Mouse (Mus musculus): ENCODE measurements at regions not wholly inside any gene's neighbourhood (a gene's known extent, or its start where the extent isn't known, plus 50 kb on each side); places are given as distances from the start of the nearest gene placed in this dataset.

- Histone ChIP-seq H3K27ac (ENCODE audit: insufficient read depth, low read depth) (no peak overlapping the region), H3K4me3 (replicated peaks in 1 of 3; ENCODE audit: low read depth in 2 of 3, low read length in 2 of 3, poor library complexity in 1 of 3) (no peak overlapping the region), H3K79me2 (replicated peaks; ENCODE audit: control insufficient read depth, extremely low read depth, insufficient read depth, poor library complexity, severe bottlenecking) (no peaks in the 10 kb centered on the region), H3K4me2 (ENCODE audit: insufficient read depth, low read depth, poor library complexity, severe bottlenecking) (no peak overlapping the region), H3K4me1 (ENCODE audit: control insufficient read depth in 1 of 2, insufficient read depth in 2 of 2) (peaks cover 0 to 5% of the 10 kb centered on the region in 2 experiments; a peak in 1 of 4 replicates), H3K36me3 (replicated peaks in 1 of 2; ENCODE audit: control insufficient read depth in 1 of 2, insufficient read depth in 1 of 2, low read length in 1 of 2) (no peaks in the 10 kb centered on the region), H3K27me3 (replicated peaks) (peaks cover 4% of the 10 kb centered on the region), H3K9me3 (replicated peaks; ENCODE audit: low read length) (no peaks in the 10 kb centered on the region), H3K9ac (ENCODE audit: insufficient read depth, low read depth) (no peak overlapping the region)
- in situ Hi-C loops (cut with MboI; ENCODE audit: low pct_ligation_motif_present, low pct_unique_long_range_greater_than_20kb, low sequenced_read_pairs), result loop anchor here (25.0 kb wide), 1 partner anchor 827 kb away; the partner anchor contains the start of genes 1110004F10Rik and Sox6
- TF ChIP-seq CHD1 (IDR thresholded peaks at IDR 0.05; ENCODE audit: low read depth, low read length) (no peak), KAT2A (IDR thresholded peaks at IDR 0.05; ENCODE audit: insufficient replicate concordance, low read length) (no peak), ZKSCAN1 (IDR thresholded peaks at IDR 0.05; ENCODE audit: borderline replicate concordance, low read depth, low read length) (no peak), ZC3H11A (IDR thresholded peaks at IDR 0.05; ENCODE audit: low read depth, low read length) (no peak), TCF12 (IDR thresholded peaks at IDR 0.05; ENCODE audit: low read depth, low read length) (no peak), NRF1 (IDR thresholded peaks at IDR 0.05; ENCODE audit: low read depth, low read length) (no peak), CHD2 (IDR thresholded peaks at IDR 0.05; ENCODE audit: low read length) (no peak), EP300 (IDR thresholded peaks at IDR 0.05; ENCODE audit: low read length) (no peak), MAX (IDR thresholded peaks at IDR 0.05; ENCODE audit: low read length) (no peak), BHLHE40 (IDR thresholded peaks at IDR 0.05; ENCODE audit: low read depth, low read length) (no peak), USF1 (IDR thresholded peaks at IDR 0.05; ENCODE audit: low read depth, low read length) (no peak), JUN (IDR thresholded peaks at IDR 0.05; ENCODE audit: insufficient read depth, low read depth, low read length) (no peak), PAX5 (IDR thresholded peaks at IDR 0.05; ENCODE audit: low read length) (no peak), ETS1 (conservative IDR thresholded peaks at IDR 0.05; ENCODE audit: low read depth, low read length) (no peak), GABPA (IDR thresholded peaks at IDR 0.05; ENCODE audit: insufficient replicate concordance, low read depth, low read length) (no peak), POLR2A (IDR thresholded peaks at IDR 0.05; ENCODE audit: low read depth, low read length) (no peak), MYC (IDR thresholded peaks at IDR 0.05; ENCODE audit: low read depth, low read length) (no peak), JUND (conservative IDR thresholded peaks at IDR 0.05; ENCODE audit: low read depth, low read length) (no peak)
- no peak for DNase-seq (ENCODE audit: extremely low read depth)
- dilution Hi-C loops (cut with MboI; ENCODE audit: extremely low pct_ligation_motif_present, extremely low pct_unique_long_range_greater_than_20kb, low sequenced_read_pairs), result no loop called here
Measured at GRCm38 (mm10) chr7:115210012-115210411, 466.5 kb downstream of the Insc start.

- no peak overlapping the region for H3K9ac ChIP-seq (ENCODE audit: insufficient read depth, low read depth)
- DNase-seq (ENCODE audit: extremely low read depth), result peak; percentile 82
- H3K27me3 ChIP-seq (replicated peaks), result no peaks in the 10 kb centered on the region
- no peak overlapping the region for H3K27ac ChIP-seq (ENCODE audit: insufficient read depth, low read depth)
- no peaks in the 10 kb centered on the region for H3K79me2 ChIP-seq (replicated peaks; ENCODE audit: control insufficient read depth, extremely low read depth, insufficient read depth, poor library complexity, severe bottlenecking)
- in situ Hi-C loops (cut with MboI; ENCODE audit: low pct_ligation_motif_present, low pct_unique_long_range_greater_than_20kb, low sequenced_read_pairs), result loop anchor here (25.0 kb wide), 1 partner anchor 820 kb away; the partner anchor contains the start of genes 1110004F10Rik and Sox6
- no peaks in the 10 kb centered on the region for H3K36me3 ChIP-seq (replicated peaks in 1 of 2; ENCODE audit: control insufficient read depth in 1 of 2, insufficient read depth in 1 of 2, low read length in 1 of 2)
- H3K4me1 ChIP-seq (ENCODE audit: control insufficient read depth in 1 of 2, insufficient read depth in 2 of 2), result peaks cover 3 to 24% of the 10 kb centered on the region in 2 experiments
- no peaks in the 10 kb centered on the region for H3K9me3 ChIP-seq (replicated peaks; ENCODE audit: low read length)
- no peak overlapping the region for H3K4me3 ChIP-seq (replicated peaks in 1 of 3; ENCODE audit: low read depth in 2 of 3, low read length in 2 of 3, poor library complexity in 1 of 3)
- dilution Hi-C loops (cut with MboI; ENCODE audit: extremely low pct_ligation_motif_present, extremely low pct_unique_long_range_greater_than_20kb, low sequenced_read_pairs), result no loop called here
- H3K4me2 ChIP-seq (ENCODE audit: insufficient read depth, low read depth, poor library complexity, severe bottlenecking), result peak overlapping the region; percentile 67
- no peak for TF ChIP-seq MAX (IDR thresholded peaks at IDR 0.05; ENCODE audit: low read length)
- no peak for TF ChIP-seq JUN (IDR thresholded peaks at IDR 0.05; ENCODE audit: insufficient read depth, low read depth, low read length)
- TF ChIP-seq GABPA (IDR thresholded peaks at IDR 0.05; ENCODE audit: insufficient replicate concordance, low read depth, low read length), result no peak
- TF ChIP-seq UBTF (IDR thresholded peaks at IDR 0.05; ENCODE audit: low read depth, low read length), result no peak
- TF ChIP-seq MEF2A (IDR thresholded peaks at IDR 0.05; ENCODE audit: borderline replicate concordance, low read depth, low read length), result no peak
- TF ChIP-seq ZMIZ1 (IDR thresholded peaks at IDR 0.05; ENCODE audit: low read depth, low read length), result no peak
- TF ChIP-seq USF1 (IDR thresholded peaks at IDR 0.05; ENCODE audit: low read depth, low read length), result no peak
- no peak for TF ChIP-seq MAFK (IDR thresholded peaks at IDR 0.05; ENCODE audit: insufficient replicate concordance, low read length)
- TF ChIP-seq BHLHE40 (IDR thresholded peaks at IDR 0.05; ENCODE audit: low read depth, low read length), result no peak
- no peak for TF ChIP-seq TCF12 (IDR thresholded peaks at IDR 0.05; ENCODE audit: low read depth, low read length)
- TF ChIP-seq ELF1 (IDR thresholded peaks at IDR 0.05; ENCODE audit: low read depth, low read length), result no peak
- no peak for TF ChIP-seq USF2 (conservative IDR thresholded peaks at IDR 0.05; ENCODE audit: low read depth, low read length)
- no peak for TF ChIP-seq POLR2A (IDR thresholded peaks at IDR 0.05; ENCODE audit: low read depth, low read length)
- TF ChIP-seq TBP (conservative IDR thresholded peaks at IDR 0.05; ENCODE audit: low read depth, low read length), result no peak
- no peak for TF ChIP-seq RCOR1 (conservative IDR thresholded peaks at IDR 0.05; ENCODE audit: low read depth, low read length)
- TF ChIP-seq HCFC1 (IDR thresholded peaks at IDR 0.05; ENCODE audit: low read depth, low read length), result 0 out of 2 replicates have a peak, but pooled peaks have one; percentile 12
- TF ChIP-seq IRF4 (IDR thresholded peaks at IDR 0.05; ENCODE audit: low read depth, low read length), result peak; percentile 63; the same call in 1 of the 2 replicates
- TF ChIP-seq MAZ (IDR thresholded peaks at IDR 0.05; ENCODE audit: low read depth, low read length), result peak; percentile 80
- no peak for TF ChIP-seq CHD1 (IDR thresholded peaks at IDR 0.05; ENCODE audit: low read depth, low read length)
- no peak for TF ChIP-seq E2F4 (IDR thresholded peaks at IDR 0.05; ENCODE audit: insufficient replicate concordance, low read depth, low read length)
- peak; percentile 67 to 75 for TF ChIP-seq CTCF (conservative IDR thresholded peaks at IDR 0.05 in 1 of 2, IDR thresholded peaks at IDR 0.05 in 1 of 2; ENCODE audit: low read depth in 2 of 2, low read length in 2 of 2)
- peak; percentile 73 for TF ChIP-seq RAD21 (IDR thresholded peaks at IDR 0.05; ENCODE audit: low read depth, low read length)
- no peak for TF ChIP-seq ZC3H11A (IDR thresholded peaks at IDR 0.05; ENCODE audit: low read depth, low read length)
Measured at GRCm38 (mm10) chr7:115216838-115217237, 473.3 kb downstream of the Insc start.

Measured in CH12.LX (cell line).